Mouse (Mus musculus) spleen, embryonic (tissue): ENCODE results near the gene 4921530L21Rik.

ENCODE experiments used
- CTCF ChIA-PET: fragments of 350-600 bp; sonication (Branson Sonifier 250); formaldehyde crosslinking; loops from one replicate; lab custom pipeline; 2022; lab: Charles Lee

Gene 4921530L21Rik

DNA sequence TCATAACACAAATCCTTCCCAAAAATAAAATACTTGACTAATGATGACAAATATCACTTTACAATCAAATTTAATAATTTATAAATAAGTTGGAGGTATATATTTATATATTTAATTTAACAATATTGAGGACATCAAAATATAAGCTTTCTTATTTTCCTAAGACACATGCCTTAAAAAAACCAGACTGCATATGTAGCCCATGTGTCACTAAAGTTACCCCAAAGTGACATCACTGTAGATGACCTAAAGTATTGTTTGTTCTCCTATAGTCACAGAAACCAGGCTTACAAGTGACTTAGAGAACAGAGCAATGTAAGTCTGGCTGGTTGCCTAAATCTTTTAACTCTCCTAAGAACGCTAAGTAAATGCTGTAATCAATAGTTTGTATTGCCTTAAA, at the start of gene 4921530L21Rik:
4921530L21Rik (plus strand) TSS at position 301 of the 400 bp plus-strand sequence.
- CTCF ChIA-PET = no interaction called here

GRCm38 (mm10) chr14:95833866-95834265, 47.2 kb upstream of the 4921530L21Rik start:
- CTCF ChIA-PET = interaction anchor here (0.6 kb wide), 1 partner anchor 58 kb away, joined by 9 read pairs; no protein-coding TSS in a partner anchor

GRCm38 (mm10) chr14:95862981-95863380, 18.1 kb upstream of the 4921530L21Rik start:
- CTCF ChIA-PET = no interaction called here

DNA sequence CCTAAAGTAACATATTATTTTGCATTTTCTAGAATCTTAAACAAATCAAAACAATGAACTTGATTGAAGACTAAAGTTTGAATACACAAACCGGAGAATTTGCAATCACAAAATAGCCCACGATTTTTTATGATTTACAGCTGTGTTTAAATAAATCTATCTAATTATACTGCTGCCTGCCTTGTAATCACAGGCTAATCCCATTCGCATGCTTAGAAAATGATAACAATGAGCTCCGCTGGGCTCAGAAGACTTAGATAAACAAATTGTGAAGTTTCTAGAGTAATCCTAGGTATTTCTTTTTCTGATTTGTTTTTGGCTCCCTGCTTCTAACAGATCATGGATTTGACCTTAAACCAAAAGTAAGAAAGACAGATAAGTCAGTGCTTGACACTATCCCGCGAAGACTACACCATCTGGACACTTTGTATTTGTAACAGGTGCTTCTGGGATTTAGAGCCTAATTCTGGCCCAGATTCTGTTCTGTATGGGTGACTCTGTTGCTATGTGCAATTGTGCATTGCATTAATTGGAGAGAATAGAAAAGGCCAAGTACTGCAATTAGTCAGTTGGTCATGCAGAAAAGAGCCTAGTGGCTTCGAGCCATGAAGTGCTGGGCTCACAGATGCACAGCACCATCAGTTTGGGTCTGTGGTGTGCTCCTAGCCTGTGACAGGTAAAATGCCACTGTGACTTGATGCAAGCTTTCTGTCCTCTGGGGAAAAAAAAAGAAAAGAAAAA, 15.2 kb upstream of the 4921530L21Rik start:
- CTCF ChIA-PET = no interaction called here

DNA sequence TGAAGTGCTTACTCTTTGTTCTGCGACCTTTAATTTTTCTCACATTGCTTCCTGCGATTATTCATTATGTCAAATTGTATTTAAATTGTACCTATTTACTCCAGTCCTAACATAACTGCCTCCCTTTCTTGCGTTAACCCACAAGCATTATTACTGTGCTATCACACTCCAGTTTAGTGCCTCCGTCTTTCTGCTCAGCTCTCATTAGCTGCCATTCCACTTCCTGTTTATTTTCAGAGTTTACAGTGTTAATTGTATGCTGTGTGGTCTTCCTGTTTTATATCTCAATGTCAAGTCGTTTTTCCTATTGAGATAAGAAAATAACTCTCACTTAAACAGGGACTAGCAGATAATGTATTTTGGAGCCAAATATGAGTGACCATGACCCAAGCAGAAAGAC, 9.0 kb upstream of the 4921530L21Rik start:
- CTCF ChIA-PET = no interaction called here

GRCm38 (mm10) chr14:95876785-95877510, 4.1 kb upstream of the 4921530L21Rik start:
- CTCF ChIA-PET = no interaction called here

- CTCF ChIA-PET = no interaction called here
These were observed 3.5 kb upstream of the 4921530L21Rik start for GRCm38 (mm10) chr14:95877548-95877947.

- CTCF ChIA-PET = no interaction called here
These were observed 18.4 kb downstream of the 4921530L21Rik start for GRCm38 (mm10) chr14:95899458-95899857.

DNA sequence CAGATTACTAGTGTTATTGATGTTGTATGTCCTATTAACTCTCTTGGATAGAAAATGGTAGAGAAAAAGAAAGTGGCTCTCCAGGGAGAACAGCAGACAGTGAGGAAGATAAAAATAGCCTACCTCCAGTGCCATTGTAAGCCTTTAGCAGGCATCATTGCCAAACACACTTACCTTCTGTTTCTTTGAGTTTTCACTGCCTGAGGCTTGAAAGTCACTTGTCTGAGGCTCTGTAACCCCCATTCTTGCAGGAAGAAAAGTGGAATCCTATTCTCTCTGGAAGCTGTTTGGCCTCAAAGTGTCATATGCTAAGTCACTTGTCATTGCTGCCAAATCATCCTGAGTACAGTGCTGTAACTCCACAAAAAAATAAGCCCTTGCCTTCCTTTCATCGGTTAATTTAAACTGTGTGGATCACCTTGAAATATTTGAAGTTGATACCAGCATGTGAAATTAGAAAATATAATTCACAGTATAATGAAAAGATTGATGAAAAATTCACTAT, 23.6 kb downstream of the 4921530L21Rik start:
- CTCF ChIA-PET = no interaction called here

GRCm38 (mm10) chr14:95913293-95913692, 32.2 kb downstream of the 4921530L21Rik start:
- CTCF ChIA-PET = no interaction called here

DNA sequence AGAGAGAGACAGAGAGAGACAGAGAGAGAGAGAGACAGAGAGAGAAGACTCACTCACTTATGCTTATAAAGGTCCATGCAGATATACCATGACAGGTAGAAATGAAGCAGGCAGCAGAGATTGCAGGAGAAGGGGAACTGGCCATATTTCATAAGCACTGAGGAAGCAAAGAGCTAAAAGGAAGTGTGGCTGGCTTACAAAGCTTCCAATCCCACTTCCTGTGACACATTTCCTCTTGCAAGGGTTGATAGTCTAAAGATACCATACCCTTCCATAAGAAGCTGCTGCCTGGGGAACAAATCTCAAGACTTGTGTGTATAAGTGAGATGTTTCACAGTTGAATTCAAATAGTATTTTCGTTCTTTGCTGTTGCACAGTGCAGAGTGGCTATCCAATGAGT, 45.7 kb downstream of the 4921530L21Rik start:
- CTCF ChIA-PET = no interaction called here

- CTCF ChIA-PET = no interaction called here
These were observed 47.0 kb downstream of the 4921530L21Rik start for GRCm38 (mm10) chr14:95927810-95928785.
